Mouse (Mus musculus): ENCODE results near the gene Timp4. TPM values are rescaled to one million over a fixed set of nuclear protein-coding genes. Genes with fewer than 3 reads are reported as not detected.

The Timp4 gene
- polyA plus RNA-seq, 1 experiment, result 0.22 TPM

- TF ChIP-seq CTCF (IDR thresholded peaks at IDR 0.05; ENCODE audit: extremely low read depth, insufficient read depth, insufficient read length, insufficient replicate concordance) (no peak), POLR2A (IDR thresholded peaks at IDR 0.05; ENCODE audit: low read depth, low read length) (no peak)
- no peaks in the 10 kb centered on the region for H3K4me1 ChIP-seq (ENCODE audit: control insufficient read depth, insufficient read depth, insufficient read length)
- whole genome bisulfite sequencing, result 91% methylated on average over 7 of the region's 7 CpGs
- no peaks in the 10 kb centered on the region for H3K36me3 ChIP-seq (ENCODE audit: control insufficient read depth, insufficient read depth, low read length)
- DNase-seq (ENCODE audit: low read depth in 1 of 2, low spot score in 2 of 2), result no peak
- H3K4me3 ChIP-seq (ENCODE audit: extremely low read depth, insufficient read depth, insufficient read length), result no peak overlapping the region
- H3K27me3 ChIP-seq (ENCODE audit: control insufficient read depth, insufficient read depth, low read length), result no peaks in the 10 kb centered on the region
- H3K27ac ChIP-seq (ENCODE audit: insufficient read depth, low read length), result no peak overlapping the region
Measured at GRCm38 (mm10) chr6:115239335-115239734, 12.7 kb downstream of the Timp4 start.

GRCm38 (mm10) chr6:115238031-115239027 lies 13.7 kb downstream of the Timp4 start:
- DNase-seq (ENCODE audit: low read depth in 1 of 2, low spot score in 2 of 2), result no peak
- Histone ChIP-seq H3K27me3 (ENCODE audit: control insufficient read depth, insufficient read depth, low read length) (no peaks in the 10 kb centered on the region), H3K27ac (ENCODE audit: insufficient read depth, low read length) (no peak overlapping the region), H3K4me1 (ENCODE audit: control insufficient read depth, insufficient read depth, insufficient read length) (no peaks in the 10 kb centered on the region), H3K36me3 (ENCODE audit: control insufficient read depth, insufficient read depth, low read length) (no peaks in the 10 kb centered on the region), H3K4me3 (ENCODE audit: extremely low read depth, insufficient read depth, insufficient read length) (no peak overlapping the region)
- no peak for TF ChIP-seq POLR2A (IDR thresholded peaks at IDR 0.05; ENCODE audit: low read depth, low read length)
- TF ChIP-seq CTCF (IDR thresholded peaks at IDR 0.05; ENCODE audit: extremely low read depth, insufficient read depth, insufficient read length, insufficient replicate concordance), result no peak
- WGBS, result 84% methylated on average over 9 of the region's 9 CpGs

GRCm38 (mm10) chr6:115232562-115232961 lies 19.4 kb downstream of the Timp4 start:
- WGBS, result 71% methylated on average over 1 of the region's 1 CpGs

GRCm38 (mm10) chr6:115231836-115232235 lies 20.2 kb downstream of the Timp4 start:
- DNase-seq (ENCODE audit: low read depth in 1 of 2, low spot score in 2 of 2), result no peak
- no peak overlapping the region for H3K27ac ChIP-seq (ENCODE audit: insufficient read depth, low read length)
- 38% methylated on average over 4 of the region's 4 CpGs for WGBS
- TF ChIP-seq CTCF (IDR thresholded peaks at IDR 0.05; ENCODE audit: extremely low read depth, insufficient read depth, insufficient read length, insufficient replicate concordance) (no peak), POLR2A (IDR thresholded peaks at IDR 0.05; ENCODE audit: low read depth, low read length) (no peak)
- H3K4me3 ChIP-seq (ENCODE audit: extremely low read depth, insufficient read depth, insufficient read length), result no peak overlapping the region
- no peaks in the 10 kb centered on the region for H3K4me1 ChIP-seq (ENCODE audit: control insufficient read depth, insufficient read depth, insufficient read length)
- no peaks in the 10 kb centered on the region for H3K36me3 ChIP-seq (ENCODE audit: control insufficient read depth, insufficient read depth, low read length)
- H3K27me3 ChIP-seq (ENCODE audit: control insufficient read depth, insufficient read depth, low read length), result no peaks in the 10 kb centered on the region

More at GRCm38 (mm10) chr6:115232562-115232961, 19.4 kb downstream of the Timp4 start:
- Histone ChIP-seq H3K4me3 (ENCODE audit: extremely low read depth, insufficient read depth, insufficient read length) (no peak overlapping the region), H3K4me1 (ENCODE audit: control insufficient read depth, insufficient read depth, insufficient read length) (no peaks in the 10 kb centered on the region), H3K36me3 (ENCODE audit: control insufficient read depth, insufficient read depth, low read length) (no peaks in the 10 kb centered on the region), H3K27ac (ENCODE audit: insufficient read depth, low read length) (no peak overlapping the region), H3K27me3 (ENCODE audit: control insufficient read depth, insufficient read depth, low read length) (no peaks in the 10 kb centered on the region)
- TF ChIP-seq CTCF (IDR thresholded peaks at IDR 0.05; ENCODE audit: extremely low read depth, insufficient read depth, insufficient read length, insufficient replicate concordance) (no peak), POLR2A (IDR thresholded peaks at IDR 0.05; ENCODE audit: low read depth, low read length) (no peak)
- no peak for DNase-seq (ENCODE audit: low read depth in 1 of 2, low spot score in 2 of 2)

GRCm38 (mm10) chr6:115230557-115230956 lies 21.4 kb downstream of the Timp4 start:
- DNase-seq (ENCODE audit: low read depth in 1 of 2, low spot score in 2 of 2), result no peak
- WGBS, result 85% methylated on average over 3 of the region's 3 CpGs
- H3K27me3 ChIP-seq (ENCODE audit: control insufficient read depth, insufficient read depth, low read length), result no peaks in the 10 kb centered on the region
- no peaks in the 10 kb centered on the region for H3K4me1 ChIP-seq (ENCODE audit: control insufficient read depth, insufficient read depth, insufficient read length)
- H3K4me3 ChIP-seq (ENCODE audit: extremely low read depth, insufficient read depth, insufficient read length), result no peak overlapping the region
- H3K36me3 ChIP-seq (ENCODE audit: control insufficient read depth, insufficient read depth, low read length), result no peaks in the 10 kb centered on the region
- TF ChIP-seq CTCF (IDR thresholded peaks at IDR 0.05; ENCODE audit: extremely low read depth, insufficient read depth, insufficient read length, insufficient replicate concordance) (no peak), POLR2A (IDR thresholded peaks at IDR 0.05; ENCODE audit: low read depth, low read length) (no peak)
- no peak overlapping the region for H3K27ac ChIP-seq (ENCODE audit: insufficient read depth, low read length)

- Histone ChIP-seq H3K27ac (ENCODE audit: insufficient read depth, low read length) (no peak overlapping the region), H3K4me3 (ENCODE audit: extremely low read depth, insufficient read depth, insufficient read length) (no peak overlapping the region), H3K27me3 (ENCODE audit: control insufficient read depth, insufficient read depth, low read length) (no peaks in the 10 kb centered on the region), H3K36me3 (ENCODE audit: control insufficient read depth, insufficient read depth, low read length) (no peaks in the 10 kb centered on the region), H3K4me1 (ENCODE audit: control insufficient read depth, insufficient read depth, insufficient read length) (no peaks in the 10 kb centered on the region)
- peak; percentile 34 to 47 for DNase-seq (ENCODE audit: low read depth in 1 of 2, low spot score in 2 of 2)
- TF ChIP-seq CTCF (IDR thresholded peaks at IDR 0.05; ENCODE audit: extremely low read depth, insufficient read depth, insufficient read length, insufficient replicate concordance) (peak; percentile 75; the same call in 1 of the 2 replicates), POLR2A (IDR thresholded peaks at IDR 0.05; ENCODE audit: low read depth, low read length) (no peak)
- 7% methylated on average over 2 of the region's 2 CpGs for WGBS
Measured at GRCm38 (mm10) chr6:115227529-115227928, 24.5 kb downstream of the Timp4 start.

- TF ChIP-seq CTCF (IDR thresholded peaks at IDR 0.05; ENCODE audit: extremely low read depth, insufficient read depth, insufficient read length, insufficient replicate concordance), result no peak
- no peak for TF ChIP-seq POLR2A (IDR thresholded peaks at IDR 0.05; ENCODE audit: low read depth, low read length)
- no peak within 1 kb of the TSS for H3K27ac ChIP-seq (ENCODE audit: insufficient read depth, low read length)
- H3K4me3 ChIP-seq (ENCODE audit: extremely low read depth, insufficient read depth, insufficient read length), result no peak within 1 kb of the TSS
- no peaks in the 10 kb centered on the region for H3K36me3 ChIP-seq (ENCODE audit: control insufficient read depth, insufficient read depth, low read length)
- WGBS, result 74% methylated on average over 4 of the region's 4 CpGs
- DNase-seq (ENCODE audit: low read depth in 1 of 2, low spot score in 2 of 2), result no peak
- no peaks in the 10 kb centered on the region for H3K4me1 ChIP-seq (ENCODE audit: control insufficient read depth, insufficient read depth, insufficient read length)
- no peaks in the 10 kb centered on the region for H3K27me3 ChIP-seq (ENCODE audit: control insufficient read depth, insufficient read depth, low read length)
Measured at GRCm38 (mm10) chr6:115227043-115227442, 25.0 kb downstream of the Timp4 start, which contains the start of gene Gm17482. Gene Gm17482, plus strand, starts transcription at chr6:115227343.

Measured in spleen, adult 2 months (tissue).